Mouse (Mus musculus): ENCODE data around the gene Rpl7l1. TPM values are rescaled to one million over a fixed set of nuclear protein-coding genes. Genes with fewer than 3 reads are reported as not detected.

Rpl7l1 gene
- total RNA-seq (2021) = 10 to 100 TPM; 42.8 to 51.2 TPM
- long read RNA-seq, experiment 1, transcript Rpl7l1-201 (7 exons, 2,606 nt) = major isoform, 18 of 39 reads
- long read RNA-seq, experiment 1, partial matches to known transcripts = 6 of 39 reads
- long read RNA-seq, experiment 1, other reads (novel, unspliced or antisense) = 14 of 39 reads
- long read RNA-seq, experiment 2, transcript Rpl7l1-201 (7 exons, 2,606 nt) = major isoform, 36 of 62 reads
- long read RNA-seq, experiment 2, partial matches to known transcripts = 7 of 62 reads
- long read RNA-seq, experiment 2, other reads (novel, unspliced or antisense) = 19 of 62 reads

- Histone ChIP-seq H3K27ac (peak within 1 kb of the TSS; percentile 90), H3K4me3 (peak within 1 kb of the TSS; percentile 92)
- DNase-seq (ENCODE audit: low spot score in 2 of 2) = peak; percentile 90 to 93
- TF ChIP-seq CTCF (conservative IDR thresholded peaks at IDR 0.05) = peak; percentile 83
Observed at GRCm38 (mm10) chr17:46782341-46783221, at the start of gene Rpl7l1. Rpl7l1 (minus strand) TSS chr17:46782672.

GRCm38 (mm10) chr17:46829856-46830535, 47.5 kb upstream of the Rpl7l1 start:
- no peak for TF ChIP-seq CTCF (conservative IDR thresholded peaks at IDR 0.05)
- 0 out of 2 replicates have a peak overlapping the region, but pooled peaks have one; percentile 32 for H3K27ac ChIP-seq

GRCm38 (mm10) chr17:46828935-46829334, 46.5 kb upstream of the Rpl7l1 start:
- DNase-seq (ENCODE audit: low spot score in 2 of 2) = no peak
- TF ChIP-seq CTCF (conservative IDR thresholded peaks at IDR 0.05) = no peak
- no peak overlapping the region for H3K27ac ChIP-seq
- no peak overlapping the region for H3K4me3 ChIP-seq

More at GRCm38 (mm10) chr17:46829856-46830535, 47.5 kb upstream of the Rpl7l1 start:
- DNase-seq (ENCODE audit: low spot score in 2 of 2) = no peak
- H3K4me3 ChIP-seq = no peak overlapping the region

GRCm38 (mm10) chr17:46823091-46823490, 40.6 kb upstream of the Rpl7l1 start:
- H3K4me3 ChIP-seq = no peak overlapping the region
- no peak for DNase-seq (ENCODE audit: low spot score in 2 of 2)
- no peak for TF ChIP-seq CTCF (conservative IDR thresholded peaks at IDR 0.05)
- no peak overlapping the region for H3K27ac ChIP-seq

- H3K4me3 ChIP-seq = no peak overlapping the region
- no peak overlapping the region for H3K27ac ChIP-seq
- TF ChIP-seq CTCF (conservative IDR thresholded peaks at IDR 0.05) = no peak
- DNase-seq (ENCODE audit: low spot score in 2 of 2) = no peak
Observed at GRCm38 (mm10) chr17:46820628-46821027, 38.2 kb upstream of the Rpl7l1 start.

- DNase-seq (ENCODE audit: low spot score in 2 of 2) = no peak
Observed at GRCm38 (mm10) chr17:46817734-46818158, 35.3 kb upstream of the Rpl7l1 start.

GRCm38 (mm10) chr17:46816306-46816705, 33.8 kb upstream of the Rpl7l1 start:
- no peak for TF ChIP-seq CTCF (conservative IDR thresholded peaks at IDR 0.05)
- Histone ChIP-seq H3K4me3 (no peak overlapping the region), H3K27ac (no peak overlapping the region)
- no peak for DNase-seq (ENCODE audit: low spot score in 2 of 2)

More at GRCm38 (mm10) chr17:46817734-46818158, 35.3 kb upstream of the Rpl7l1 start:
- no peak overlapping the region for H3K4me3 ChIP-seq
- TF ChIP-seq CTCF (conservative IDR thresholded peaks at IDR 0.05) = no peak
- no peak overlapping the region for H3K27ac ChIP-seq

GRCm38 (mm10) chr17:46814497-46814896, 32.0 kb upstream of the Rpl7l1 start:
- Histone ChIP-seq H3K27ac (no peak overlapping the region), H3K4me3 (no peak overlapping the region)
- no peak for DNase-seq (ENCODE audit: low spot score in 2 of 2)
- TF ChIP-seq CTCF (conservative IDR thresholded peaks at IDR 0.05) = no peak

- Histone ChIP-seq H3K27ac (no peak overlapping the region), H3K4me3 (no peak overlapping the region)
- DNase-seq (ENCODE audit: low spot score in 2 of 2) = no peak
- no peak for TF ChIP-seq CTCF (conservative IDR thresholded peaks at IDR 0.05)
Observed at GRCm38 (mm10) chr17:46813637-46814036, 31.2 kb upstream of the Rpl7l1 start.

GRCm38 (mm10) chr17:46812442-46812841, 30.0 kb upstream of the Rpl7l1 start:
- TF ChIP-seq CTCF (conservative IDR thresholded peaks at IDR 0.05) = no peak
- Histone ChIP-seq H3K4me3 (no peak overlapping the region), H3K27ac (no peak overlapping the region)
- DNase-seq (ENCODE audit: low spot score in 2 of 2) = no peak

- no peak for TF ChIP-seq CTCF (conservative IDR thresholded peaks at IDR 0.05)
- Histone ChIP-seq H3K4me3 (no peak overlapping the region), H3K27ac (no peak overlapping the region)
- no peak for DNase-seq (ENCODE audit: low spot score in 2 of 2)
Observed at GRCm38 (mm10) chr17:46810672-46811071, 28.2 kb upstream of the Rpl7l1 start.

GRCm38 (mm10) chr17:46809131-46809830, 26.8 kb upstream of the Rpl7l1 start:
- TF ChIP-seq CTCF (conservative IDR thresholded peaks at IDR 0.05) = no peak
- no peak for DNase-seq (ENCODE audit: low spot score in 2 of 2)
- no peak overlapping the region for H3K4me3 ChIP-seq
- H3K27ac ChIP-seq = peak overlapping the region; percentile 14; the same call in 1 of the 2 replicates
